Mouse (Mus musculus): ENCODE results near the gene Pde4c. TPM values are rescaled to one million over a fixed set of nuclear protein-coding genes. Genes with fewer than 3 reads are reported as not detected.

Gene Pde4c
- total RNA-seq, 2 experiments from 2014 or later, result not detected

- peak; percentile 88 for ATAC-seq (ENCODE audit: poor library complexity, severe bottlenecking)
Observed at GRCm38 (mm10) chr8:70718297-70718696, 5.2 kb upstream of the Pde4c start, which contains the start of gene Gm3336. Gm3336 (plus strand) TSS chr8:70718543.

- ATAC-seq (ENCODE audit: poor library complexity, severe bottlenecking), result peak; percentile 43; the same call in 1 of the 2 replicates
Observed at GRCm38 (mm10) chr8:70719796-70720270, 3.7 kb upstream of the Pde4c start.

- peak; percentile 72 for ATAC-seq (ENCODE audit: poor library complexity, severe bottlenecking)
Observed at GRCm38 (mm10) chr8:70720739-70721138, 2.8 kb upstream of the Pde4c start.

DNA sequence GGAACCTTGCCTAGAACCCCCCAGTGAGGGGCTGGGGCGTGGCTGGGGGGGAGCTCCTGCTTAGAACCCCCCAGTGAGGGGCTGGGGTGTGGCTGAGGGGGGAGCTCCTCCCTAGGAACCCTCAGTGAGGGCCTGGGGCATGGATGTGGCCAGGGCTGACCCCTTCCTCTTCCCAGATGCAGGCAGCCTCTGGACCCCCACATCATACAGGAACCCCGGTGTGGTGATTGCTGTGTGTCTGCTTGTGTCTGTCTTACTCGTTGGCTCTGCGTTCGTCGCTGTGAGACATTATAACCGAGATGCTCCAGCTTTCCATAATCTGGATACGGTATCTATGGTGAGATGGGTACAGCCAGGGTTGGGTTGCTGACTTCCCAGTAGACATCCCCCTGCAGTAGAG, 1.9 kb upstream of the Pde4c start:
- no peak for ATAC-seq (ENCODE audit: poor library complexity, severe bottlenecking)

GRCm38 (mm10) chr8:70724216-70724615, 696 bp downstream of the Pde4c start:
- no peak for ATAC-seq (ENCODE audit: poor library complexity, severe bottlenecking)

- no peak for ATAC-seq (ENCODE audit: poor library complexity, severe bottlenecking)
Observed at GRCm38 (mm10) chr8:70725792-70726447, 2.4 kb downstream of the Pde4c start.

DNA sequence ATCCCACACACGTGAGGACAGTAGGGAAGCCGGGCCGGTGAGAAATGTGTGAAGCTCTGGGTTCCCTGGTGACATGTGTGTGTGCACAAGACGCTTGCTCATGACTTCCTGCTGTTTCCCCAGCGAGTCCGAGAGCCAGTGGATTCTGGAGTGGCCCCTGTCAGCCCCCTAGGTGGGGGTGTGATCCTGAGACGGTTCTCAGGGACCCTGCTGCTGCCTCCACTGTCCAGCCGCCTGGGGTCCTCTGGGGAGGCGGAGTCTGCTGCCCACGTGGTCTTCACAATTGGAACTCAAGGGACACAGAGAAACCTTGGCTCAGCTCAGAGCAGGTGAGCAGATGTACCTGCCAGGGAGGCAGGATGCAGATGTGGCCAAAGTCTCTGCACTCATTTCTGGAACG, 3.2 kb downstream of the Pde4c start:
- ATAC-seq (ENCODE audit: poor library complexity, severe bottlenecking), result no peak

- peak; percentile 86 for ATAC-seq (ENCODE audit: poor library complexity, severe bottlenecking)
Observed at GRCm38 (mm10) chr8:70729808-70730475, 6.4 kb downstream of the Pde4c start.

DNA sequence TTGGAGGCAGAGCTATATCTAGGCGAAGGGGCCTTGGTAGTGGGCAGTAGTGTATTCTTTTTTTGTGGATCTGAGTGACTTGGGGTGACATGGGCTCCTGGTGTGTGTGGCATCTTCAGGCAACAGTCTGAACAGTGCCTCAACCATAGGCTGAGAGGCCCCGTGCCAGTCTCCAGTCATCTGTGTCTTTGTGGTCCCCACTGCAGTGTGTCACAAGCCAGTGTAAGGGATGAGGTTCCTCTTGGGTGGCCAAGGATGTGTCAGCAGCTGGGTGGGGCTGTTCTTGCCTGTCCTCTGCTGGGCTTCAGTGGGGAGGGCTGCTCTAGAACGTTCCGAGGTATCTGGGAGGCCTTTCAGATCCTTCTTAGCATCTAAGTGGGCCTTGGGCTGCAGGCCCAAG, 7.4 kb downstream of the Pde4c start:
- ATAC-seq (ENCODE audit: poor library complexity, severe bottlenecking), result peak; percentile 80

- no peak for ATAC-seq (ENCODE audit: poor library complexity, severe bottlenecking)
Observed at GRCm38 (mm10) chr8:70737705-70738104, 14.2 kb downstream of the Pde4c start.

GRCm38 (mm10) chr8:70738211-70738610, 14.7 kb downstream of the Pde4c start:
- no peak for ATAC-seq (ENCODE audit: poor library complexity, severe bottlenecking)

DNA sequence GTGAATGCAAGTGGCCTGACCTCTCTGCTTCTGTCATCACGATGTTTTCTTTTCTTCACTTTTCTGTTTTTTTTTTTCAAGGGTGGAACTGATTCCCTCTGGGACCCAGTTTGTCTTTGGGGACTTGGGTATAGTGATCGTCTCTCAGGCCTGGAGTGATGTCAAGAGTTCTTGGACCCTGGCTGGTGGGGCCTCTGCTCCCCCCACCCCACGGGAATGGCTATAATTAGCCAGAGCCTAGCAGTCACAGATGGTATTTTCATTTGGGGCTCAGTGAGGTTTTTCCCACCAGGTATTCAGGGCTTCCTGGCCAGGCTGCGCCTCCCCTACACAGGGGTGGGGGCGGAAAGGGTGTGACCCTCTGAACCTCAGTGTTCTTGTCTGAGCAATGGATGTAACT, 18.1 kb downstream of the Pde4c start:
- ATAC-seq (ENCODE audit: poor library complexity, severe bottlenecking), result no peak

GRCm38 (mm10) chr8:70742176-70742575, 18.7 kb downstream of the Pde4c start:
- no peak for ATAC-seq (ENCODE audit: poor library complexity, severe bottlenecking)

GRCm38 (mm10) chr8:70742981-70743655, 19.6 kb downstream of the Pde4c start:
- ATAC-seq (ENCODE audit: poor library complexity, severe bottlenecking), result 0 out of 2 replicates have a peak, but pooled peaks have one; percentile 24

GRCm38 (mm10) chr8:70743656-70744590, 20.4 kb downstream of the Pde4c start:
- no peak for ATAC-seq (ENCODE audit: poor library complexity, severe bottlenecking)

- ATAC-seq (ENCODE audit: poor library complexity, severe bottlenecking), result no peak
Observed at GRCm38 (mm10) chr8:70744806-70745205, 21.3 kb downstream of the Pde4c start.

DNA sequence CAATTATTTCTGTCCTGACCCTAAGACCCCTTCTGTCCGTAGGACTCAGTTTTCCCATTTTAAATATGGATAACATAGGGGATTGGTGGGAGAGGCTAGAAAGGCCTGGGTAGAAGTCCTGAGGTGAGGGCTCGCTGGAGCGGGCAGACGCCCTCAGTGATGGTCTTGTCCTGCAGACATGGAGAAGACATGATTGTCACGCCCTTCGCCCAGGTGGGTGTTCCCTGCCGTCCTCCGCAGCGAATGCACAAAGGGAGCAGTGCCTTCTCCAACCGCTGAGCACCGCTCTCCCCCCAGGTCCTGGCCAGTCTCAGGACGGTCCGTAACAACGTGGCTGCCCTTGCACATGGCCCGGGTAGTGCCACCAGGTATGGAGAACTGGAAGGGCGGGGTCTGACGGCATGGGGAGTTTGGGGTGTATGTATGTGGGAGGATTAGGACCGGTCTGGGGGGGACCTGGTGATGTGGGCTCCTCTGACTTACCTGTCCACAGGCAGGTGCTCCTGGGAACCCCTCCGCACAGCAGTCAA, 22.2 kb downstream of the Pde4c start:
- ATAC-seq (ENCODE audit: poor library complexity, severe bottlenecking), result no peak

DNA sequence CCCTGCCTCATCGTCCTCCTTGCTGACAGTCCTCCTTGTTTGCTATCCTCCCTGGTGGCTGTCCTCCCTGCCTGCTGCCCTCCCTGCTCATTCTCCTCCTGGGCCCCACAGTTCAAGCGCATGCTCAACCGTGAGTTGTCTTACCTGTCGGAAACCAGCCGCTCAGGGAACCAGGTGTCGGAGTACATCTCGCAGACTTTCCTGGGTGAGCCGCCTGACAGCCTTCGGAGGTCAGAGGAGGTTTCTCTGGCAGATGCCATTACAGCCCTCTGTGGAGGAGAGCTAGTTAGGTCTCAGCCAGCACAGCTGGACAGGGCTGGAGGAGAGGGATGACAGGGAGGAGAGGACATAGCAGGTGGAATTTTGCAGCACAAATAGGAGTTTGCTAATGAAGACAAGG, 23.2 kb downstream of the Pde4c start:
- no peak for ATAC-seq (ENCODE audit: poor library complexity, severe bottlenecking)

- no peak for ATAC-seq (ENCODE audit: poor library complexity, severe bottlenecking)
Observed at GRCm38 (mm10) chr8:70747211-70747890, 23.8 kb downstream of the Pde4c start.

All from megakaryocyte, adult 5-6 weeks (primary cell).